ENCODE assay signal across 9 mouse cellular contexts in genomic region chr17:14640351-14641115, GRCm38 (mm10). TPM values are rescaled to one million over a fixed set of nuclear protein-coding genes. Genes with fewer than 3 reads are reported as not detected.
DNase-seq lines count a peak whose midpoint lies in the region; ATAC-seq and TF ChIP-seq lines count a peak whose summit lies in the region.
"Had no signal": no experiment of that assay in that cellular context is flagged by ENCODE, and none has a peak within 500 bp of the region (broad histone marks: within the 10 kb centered on the region; RNA-seq: fewer than 3 reads in every experiment).

No protein-coding gene starts in this region.

- H3K27me3 ChIP-seq in intestine, postnatal 0 days (replicated peaks; ENCODE audit: control insufficient read depth, insufficient read depth, low read length), result no peaks in the 10 kb centered on the region
- H3K27me3 ChIP-seq: forebrain, embryonic 12.5 days; midbrain, embryonic 15.5 days had no signal

- no peak for TF ChIP-seq CTCF in gastrocnemius, adult 2 months (IDR thresholded peaks at IDR 0.05)
- no peak for TF ChIP-seq CTCF in intestine, postnatal 0 days (IDR thresholded peaks at IDR 0.05; ENCODE audit: low read depth)

- intact Hi-C loops in gastrocnemius, adult 2 months (cut with DNase I), result no loop called here

- H3K9me3 ChIP-seq in intestine, postnatal 0 days (ENCODE audit: control insufficient read depth), result no peaks in the 10 kb centered on the region
- H3K9me3 ChIP-seq: forebrain, embryonic 12.5 days; midbrain, embryonic 15.5 days had no signal

- H3K4me2 ChIP-seq in intestine, postnatal 0 days (replicated peaks; ENCODE audit: low read depth), result no peak overlapping the region
- H3K4me2 ChIP-seq: forebrain, embryonic 12.5 days; midbrain, embryonic 15.5 days had no signal

- no peak overlapping the region for H3K9ac ChIP-seq in intestine, postnatal 0 days (ENCODE audit: low read depth, low read length)
- H3K9ac ChIP-seq: forebrain, embryonic 12.5 days; midbrain, embryonic 15.5 days had no signal

- peaks cover 2% of the 10 kb centered on the region; the same call in 1 of the 2 replicates for H3K4me1 ChIP-seq in brown adipose tissue, adult 24 weeks (ENCODE audit: control insufficient read depth, insufficient read depth, insufficient read length, low read length)
- no peaks in the 10 kb centered on the region for H3K4me1 ChIP-seq in intestine, postnatal 0 days (replicated peaks; ENCODE audit: control insufficient read depth, insufficient read depth, low read length)
- H3K4me1 ChIP-seq: forebrain, embryonic 12.5 days; midbrain, embryonic 15.5 days had no signal

- H3K36me3 ChIP-seq in intestine, postnatal 0 days (ENCODE audit: control insufficient read depth, insufficient read depth), result no peaks in the 10 kb centered on the region
- H3K36me3 ChIP-seq: forebrain, embryonic 12.5 days; midbrain, embryonic 15.5 days had no signal

- H3K27ac ChIP-seq in brown adipose tissue, adult 24 weeks (replicated peaks; ENCODE audit: low read depth, low read length), result no peak overlapping the region; the same call in 1 of the 2 replicates
- peak overlapping the region; percentile 51 for H3K27ac ChIP-seq in gastrocnemius, adult 2 months
- peak overlapping the region; percentile 10; the same call in 1 of the 2 replicates for H3K27ac ChIP-seq in intestine, postnatal 0 days (ENCODE audit: low read depth, low read length)
- H3K27ac ChIP-seq: forebrain, embryonic 12.5 days; midbrain, embryonic 15.5 days had no signal

- peak overlapping the region; percentile 21; the same call in 1 of the 2 replicates for H3K4me3 ChIP-seq in brown adipose tissue, adult 24 weeks (ENCODE audit: insufficient read depth, low read depth, low read length)
- H3K4me3 ChIP-seq in gastrocnemius, adult 2 months, result peak overlapping the region; percentile 59
- no peak overlapping the region for H3K4me3 ChIP-seq in intestine, postnatal 0 days (ENCODE audit: low read depth, low read length)
- H3K4me3 ChIP-seq: forebrain, embryonic 12.5 days; midbrain, embryonic 15.5 days had no signal

- peak; percentile 67 for DNase-seq in gastrocnemius, adult 2 months
- peak; percentile 90 for DNase-seq in lung, postnatal 10 days
- DNase-seq in layer of hippocampus, postnatal 14 days (ENCODE audit: low spot score in 2 of 2), result no peak
- DNase-seq in thymus, adult 18-20 months, result no peak

- no peak for ATAC-seq in intestine, postnatal 0 days
- ATAC-seq in frontal cortex, adult (ENCODE audit: low TSS enrichment), result no peak
- ATAC-seq: midbrain, embryonic 15.5 days had no signal

- WGBS in intestine, postnatal 0 days, result 58% methylated on average over 15 of the region's 15 CpGs

RNA-seq across cellular contexts. Expression of gene Thbs2, which starts 53.5 kb away (rescaled TPM):
- 1.3 and 2.8 TPM in 2 replicates for polyA plus RNA-seq in brown adipose tissue, adult 24 weeks (2012; ENCODE audit: insufficient read depth, insufficient read length, missing spikeins)
- total RNA-seq in gastrocnemius, adult 2 months (2021), result 10 to 100 TPM in 1 of 2 experiments, 1 to 10 TPM in 1; 5.9 to 15.6 TPM
- 20.5 and 20.9 TPM in 2 replicates for polyA plus RNA-seq in intestine, postnatal 0 days (2015; fragmentation: Nextera tagmentation; extraction: Ambion mirVana)
- total RNA-seq in layer of hippocampus, postnatal 14 days (2021), result 1 to 10 TPM; 3.6 to 3.8 TPM

Comparison
In these comparisons a context has a peak if more than half of its experiments do, and no peak if none do; other contexts are left out.
1. DNase-seq: peak in gastrocnemius, adult 2 months (single experiment) and lung, postnatal 10 days (single experiment); none in layer of hippocampus, postnatal 14 days (0 of 2) and thymus, adult 18-20 months (0 of 2).